ENCODE assay signal across 13 mouse cellular contexts in genomic region chr5:44711211-44711610, GRCm38 (mm10).
DNase-seq lines count a peak whose midpoint lies in the region; ATAC-seq and TF ChIP-seq lines count a peak whose summit lies in the region.
"Had no signal": no experiment of that assay in that cellular context is flagged by ENCODE, and none has a peak within 500 bp of the region (broad histone marks: within the 10 kb centered on the region; RNA-seq: fewer than 3 reads in every experiment).

No protein-coding gene starts in this region.

- H3K4me1 ChIP-seq in heart, embryonic 11.5 days (ENCODE audit: control insufficient read depth, insufficient read depth, low read length) = no peaks in the 10 kb centered on the region
- H3K4me1 ChIP-seq in brown adipose tissue, adult 24 weeks (ENCODE audit: control insufficient read depth, insufficient read depth, insufficient read length, low read length) = peaks cover 27% of the 10 kb centered on the region
- H3K4me1 ChIP-seq in limb, embryonic 10.5 days = peaks cover 26% of the 10 kb centered on the region
- peaks cover 6% of the 10 kb centered on the region for H3K4me1 ChIP-seq in liver, postnatal 0 days (ENCODE audit: insufficient read depth)

- no peak for ATAC-seq in heart, embryonic 11.5 days (replicated peaks; ENCODE audit: insufficient number of reproducible peaks, low FRiP score, low TSS enrichment)
- ATAC-seq in liver, postnatal 0 days = no peak
- ATAC-seq: CD4-positive, CD25-positive, alpha-beta regulatory T cell, adult 4 months had no signal

- no peak overlapping the region for H3K9ac ChIP-seq in heart, embryonic 11.5 days (ENCODE audit: low read depth, low read length)
- no peak overlapping the region for H3K9ac ChIP-seq in liver, postnatal 0 days (replicated peaks)
- H3K9ac ChIP-seq: embryonic facial prominence, embryonic 13.5 days had no signal

- 57% methylated on average over 5 of the region's 5 CpGs for WGBS in heart, embryonic 11.5 days (ENCODE audit: insufficient replicate concordance)
- whole genome bisulfite sequencing in limb, embryonic 10.5 days = 73% methylated on average over 5 of the region's 5 CpGs
- 64% methylated on average over 5 of the region's 5 CpGs for WGBS in liver, postnatal 0 days (ENCODE audit: insufficient replicate concordance)

- peak; percentile 92 for DNase-seq in heart, adult 11 months
- peak; percentile 8 for DNase-seq in 3T3-L1 (ENCODE audit: low read depth, low spot score)
- DNase-seq in kidney, postnatal 36 days = peak; percentile 57 to 61
- DNase-seq in limb, embryonic 10.5 days (ENCODE audit: low spot score) = no peak
- no peak for DNase-seq in retina, embryonic 14.5 days (ENCODE audit: low spot score)
- DNase-seq in liver, postnatal 0 days = no peak
- DNase-seq: cerebellum, adult 8-10 months had no signal

- no peak overlapping the region for H3K4me3 ChIP-seq in heart, embryonic 11.5 days (ENCODE audit: low read depth, low read length)
- no peak overlapping the region for H3K4me3 ChIP-seq in brown adipose tissue, adult 24 weeks (ENCODE audit: insufficient read depth, low read depth, low read length)
- no peak overlapping the region for H3K4me3 ChIP-seq in limb, embryonic 10.5 days
- no peak overlapping the region for H3K4me3 ChIP-seq in liver, postnatal 0 days (ENCODE audit: low read depth, low read length)
- H3K4me3 ChIP-seq: embryonic facial prominence, embryonic 13.5 days; left cerebral cortex, adult 2 months had no signal

- H3K27me3 ChIP-seq in heart, embryonic 11.5 days (ENCODE audit: control insufficient read depth, insufficient read depth, low read length) = no peaks in the 10 kb centered on the region
- H3K27me3 ChIP-seq in limb, embryonic 10.5 days (ENCODE audit: low read depth, poor library complexity, severe bottlenecking) = no peaks in the 10 kb centered on the region
- no peaks in the 10 kb centered on the region for H3K27me3 ChIP-seq in liver, postnatal 0 days (ENCODE audit: insufficient read depth, low read length)
- H3K27me3 ChIP-seq: embryonic facial prominence, embryonic 13.5 days had no signal

- no peaks in the 10 kb centered on the region for H3K36me3 ChIP-seq in heart, embryonic 11.5 days (ENCODE audit: control insufficient read depth, insufficient read depth, low read length)
- no peaks in the 10 kb centered on the region for H3K36me3 ChIP-seq in limb, embryonic 10.5 days
- no peaks in the 10 kb centered on the region for H3K36me3 ChIP-seq in liver, postnatal 0 days (replicated peaks; ENCODE audit: insufficient read depth, low read length)
- H3K36me3 ChIP-seq: embryonic facial prominence, embryonic 13.5 days had no signal

- H3K4me2 ChIP-seq in heart, embryonic 11.5 days = no peak overlapping the region
- no peak overlapping the region for H3K4me2 ChIP-seq in liver, postnatal 0 days (ENCODE audit: low read depth, low read length)
- H3K4me2 ChIP-seq: embryonic facial prominence, embryonic 13.5 days had no signal

- no peak for TF ChIP-seq EP300 in liver, postnatal 0 days (IDR thresholded peaks at IDR 0.05; ENCODE audit: low read depth)

- no peak for TF ChIP-seq CTCF in liver, postnatal 0 days (IDR thresholded peaks at IDR 0.05; ENCODE audit: low read depth)

- H3K27ac ChIP-seq in heart, embryonic 11.5 days (ENCODE audit: low read depth, low read length) = no peak overlapping the region
- peak overlapping the region; percentile 67 for H3K27ac ChIP-seq in brown adipose tissue, adult 24 weeks (replicated peaks; ENCODE audit: low read depth, low read length)
- no peak overlapping the region for H3K27ac ChIP-seq in limb, embryonic 10.5 days
- H3K27ac ChIP-seq in liver, postnatal 0 days (ENCODE audit: low read depth) = no peak overlapping the region
- H3K27ac ChIP-seq: embryonic facial prominence, embryonic 13.5 days; left cerebral cortex, adult 2 months; macrophage had no signal

- H3K9me3 ChIP-seq in heart, embryonic 11.5 days (replicated peaks; ENCODE audit: control insufficient read depth, low read length) = no peaks in the 10 kb centered on the region
- H3K9me3 ChIP-seq in limb, embryonic 10.5 days (replicated peaks) = no peaks in the 10 kb centered on the region
- H3K9me3 ChIP-seq in liver, postnatal 0 days (ENCODE audit: low read length) = no peaks in the 10 kb centered on the region
- H3K9me3 ChIP-seq: embryonic facial prominence, embryonic 13.5 days had no signal

Comparison
In these comparisons a context has a peak if more than half of its experiments do, and no peak if none do; other contexts are left out.
1. DNase-seq: peak in heart, adult 11 months (single experiment), 3T3-L1 (single experiment) and kidney, postnatal 36 days (2 of 2); none in limb, embryonic 10.5 days (single experiment), retina, embryonic 14.5 days (single experiment) and liver, postnatal 0 days (single experiment).